ENCODE assay signal across 15 mouse cellular contexts in genomic region chr9:76565656-76566055, GRCm38 (mm10). TPM values are rescaled to one million over a fixed set of nuclear protein-coding genes. Genes with fewer than 3 reads are reported as not detected.
A peak's percentile ranks its signal among the peaks of the same experiment; 100 is the strongest.
DNase-seq lines count a peak whose midpoint lies in the region; ATAC-seq and TF ChIP-seq lines count a peak whose summit lies in the region.
"Had no signal": no experiment of that assay in that cellular context is flagged by ENCODE, and none has a peak within 500 bp of the region (broad histone marks: within the 10 kb centered on the region; RNA-seq: fewer than 3 reads in every experiment).

No protein-coding gene starts in this region.

- ATAC-seq in embryonic facial prominence, embryonic 13.5 days (ENCODE audit: insufficient number of reproducible peaks, insufficient read depth, low FRiP score, low TSS enrichment, low read depth) = no peak
- no peak; the same call in 1 of the 2 replicates for ATAC-seq in limb, embryonic 13.5 days (ENCODE audit: low FRiP score, low read depth)
- ATAC-seq in limb, embryonic 15.5 days (ENCODE audit: insufficient number of reproducible peaks, low FRiP score, low TSS enrichment, low read depth) = no peak
- ATAC-seq: forebrain, embryonic 15.5 days had no signal

- H3K4me2 ChIP-seq in embryonic facial prominence, embryonic 13.5 days = peak overlapping the region; percentile 97
- no peak overlapping the region; the same call in 1 of the 2 replicates for H3K4me2 ChIP-seq in limb, embryonic 13.5 days (replicated peaks)
- 0 out of 2 replicates have a peak overlapping the region, but pooled peaks have one; percentile 97 for H3K4me2 ChIP-seq in limb, embryonic 15.5 days

- DNase-seq in embryonic facial prominence, embryonic 10.5 days (ENCODE audit: low spot score) = no peak
- no peak for DNase-seq in limb, embryonic 10.5 days (ENCODE audit: low spot score)
- DNase-seq in cerebellum, adult 9-10 months = no peak
- no peak for DNase-seq in kidney, postnatal 25 days
- DNase-seq: cerebellum, adult 11-12 months; gastrocnemius, postnatal 25 days; heart, postnatal 14 days; midbrain, embryonic 14.5 days had no signal

- peak overlapping the region; percentile 61; the same call in 1 of the 2 replicates for H3K4me3 ChIP-seq in embryonic facial prominence, embryonic 13.5 days
- H3K4me3 ChIP-seq in embryonic facial prominence, embryonic 10.5 days = no peak overlapping the region
- 0 out of 2 replicates have a peak overlapping the region, but pooled peaks have one; percentile 61 for H3K4me3 ChIP-seq in limb, embryonic 13.5 days
- no peak overlapping the region for H3K4me3 ChIP-seq in limb, embryonic 10.5 days
- no peak overlapping the region for H3K4me3 ChIP-seq in ES-Bruce4 (ENCODE audit: low read depth, low read length)
- H3K4me3 ChIP-seq in limb, embryonic 15.5 days = peak overlapping the region; percentile 51
- H3K4me3 ChIP-seq: forebrain, embryonic 15.5 days had no signal

- TF ChIP-seq POLR2A in ES-Bruce4 (IDR thresholded peaks at IDR 0.05; ENCODE audit: insufficient read depth, low read length) = no peak

- H3K36me3 ChIP-seq in embryonic facial prominence, embryonic 13.5 days = no peaks in the 10 kb centered on the region
- H3K36me3 ChIP-seq in embryonic facial prominence, embryonic 10.5 days (replicated peaks) = no peaks in the 10 kb centered on the region
- no peaks in the 10 kb centered on the region for H3K36me3 ChIP-seq in limb, embryonic 13.5 days
- H3K36me3 ChIP-seq in limb, embryonic 10.5 days = no peaks in the 10 kb centered on the region
- no peaks in the 10 kb centered on the region for H3K36me3 ChIP-seq in ES-Bruce4 (ENCODE audit: control insufficient read depth, insufficient read depth, low read length, poor library complexity, severe bottlenecking)
- H3K36me3 ChIP-seq in limb, embryonic 15.5 days = no peaks in the 10 kb centered on the region
- H3K36me3 ChIP-seq: forebrain, embryonic 15.5 days; neural tube, embryonic 15.5 days had no signal

- H3K27me3 ChIP-seq in embryonic facial prominence, embryonic 13.5 days = peaks cover 18% of the 10 kb centered on the region
- H3K27me3 ChIP-seq in embryonic facial prominence, embryonic 10.5 days (replicated peaks; ENCODE audit: low read depth, poor library complexity, severe bottlenecking) = peaks cover 16% of the 10 kb centered on the region
- H3K27me3 ChIP-seq in limb, embryonic 13.5 days = peaks cover 26% of the 10 kb centered on the region
- peaks cover 28% of the 10 kb centered on the region for H3K27me3 ChIP-seq in limb, embryonic 10.5 days (ENCODE audit: low read depth, poor library complexity, severe bottlenecking)
- H3K27me3 ChIP-seq in ES-Bruce4 (ENCODE audit: control insufficient read depth, insufficient read depth, low read length, poor library complexity, severe bottlenecking) = peaks cover 2% of the 10 kb centered on the region
- peaks cover 21% of the 10 kb centered on the region; the same call in 1 of the 2 replicates for H3K27me3 ChIP-seq in limb, embryonic 15.5 days
- H3K27me3 ChIP-seq: forebrain, embryonic 15.5 days had no signal

- TF ChIP-seq CTCF in ES-Bruce4 (IDR thresholded peaks at IDR 0.05; ENCODE audit: low read depth, low read length) = no peak

- no peak overlapping the region for H3K27ac ChIP-seq in embryonic facial prominence, embryonic 13.5 days
- no peak overlapping the region for H3K27ac ChIP-seq in embryonic facial prominence, embryonic 10.5 days (replicated peaks)
- no peak overlapping the region for H3K27ac ChIP-seq in limb, embryonic 13.5 days
- no peak overlapping the region for H3K27ac ChIP-seq in limb, embryonic 10.5 days
- H3K27ac ChIP-seq in ES-Bruce4 (ENCODE audit: insufficient read depth, low read length) = no peak overlapping the region
- H3K27ac ChIP-seq in limb, embryonic 15.5 days = no peak overlapping the region
- H3K27ac ChIP-seq: forebrain, embryonic 15.5 days; neural tube, embryonic 15.5 days had no signal

- 0 out of 2 replicates have a peak, but pooled peaks have one; percentile 17 for TF ChIP-seq EP300 in ES-Bruce4 (IDR thresholded peaks at IDR 0.05; ENCODE audit: insufficient read depth, low read depth, low read length)

- 77% methylated on average over 2 of the region's 2 CpGs for WGBS in embryonic facial prominence, embryonic 13.5 days
- 81% methylated on average over 2 of the region's 2 CpGs for WGBS in embryonic facial prominence, embryonic 10.5 days
- 86% methylated on average over 2 of the region's 2 CpGs for WGBS in limb, embryonic 13.5 days
- 88% methylated on average over 2 of the region's 2 CpGs for WGBS in limb, embryonic 10.5 days
- WGBS in limb, embryonic 15.5 days = 74% methylated on average over 2 of the region's 2 CpGs

- no peaks in the 10 kb centered on the region for H3K9me3 ChIP-seq in embryonic facial prominence, embryonic 13.5 days
- no peaks in the 10 kb centered on the region for H3K9me3 ChIP-seq in embryonic facial prominence, embryonic 10.5 days
- H3K9me3 ChIP-seq in limb, embryonic 13.5 days = no peaks in the 10 kb centered on the region
- H3K9me3 ChIP-seq in limb, embryonic 10.5 days (replicated peaks) = no peaks in the 10 kb centered on the region
- H3K9me3 ChIP-seq in ES-Bruce4 (replicated peaks; ENCODE audit: control insufficient read depth, insufficient read depth, low read length, poor library complexity, severe bottlenecking) = no peaks in the 10 kb centered on the region
- H3K9me3 ChIP-seq in limb, embryonic 15.5 days = no peaks in the 10 kb centered on the region
- H3K9me3 ChIP-seq: forebrain, embryonic 15.5 days; neural tube, embryonic 15.5 days had no signal

- H3K9ac ChIP-seq in embryonic facial prominence, embryonic 13.5 days = no peak overlapping the region
- H3K9ac ChIP-seq in limb, embryonic 13.5 days = no peak overlapping the region
- no peak overlapping the region for H3K9ac ChIP-seq in ES-Bruce4 (ENCODE audit: low read depth, poor library complexity, severe bottlenecking)
- H3K9ac ChIP-seq in limb, embryonic 15.5 days = no peak overlapping the region
- H3K9ac ChIP-seq: forebrain, embryonic 15.5 days; neural tube, embryonic 15.5 days had no signal

- H3K4me1 ChIP-seq in embryonic facial prominence, embryonic 13.5 days = 0 out of 2 replicates have a peak, but pooled peaks cover 3% of the 10 kb centered on the region
- peaks cover 20% of the 10 kb centered on the region for H3K4me1 ChIP-seq in embryonic facial prominence, embryonic 10.5 days
- peaks cover 7% of the 10 kb centered on the region for H3K4me1 ChIP-seq in limb, embryonic 13.5 days
- peaks cover 15% of the 10 kb centered on the region for H3K4me1 ChIP-seq in limb, embryonic 10.5 days
- no peaks in the 10 kb centered on the region for H3K4me1 ChIP-seq in ES-Bruce4 (ENCODE audit: control insufficient read depth, insufficient read depth, low read length)
- peaks cover 9% of the 10 kb centered on the region; the same call in 1 of the 2 replicates for H3K4me1 ChIP-seq in limb, embryonic 15.5 days

RNA-seq across cellular contexts. Expression of gene Fam83b, which starts 1.3 kb away (rescaled TPM):
- polyA plus RNA-seq in embryonic facial prominence, embryonic 13.5 days (2015; fragmentation: Nextera tagmentation; extraction: Ambion mirVana) = 3.0 and 4.0 TPM in 2 replicates
- 1.2 TPM in 2 replicates for polyA plus RNA-seq in embryonic facial prominence, embryonic 10.5 days (2016; fragmentation: Nextera tagmentation; extraction: Ambion mirVana)
- polyA plus RNA-seq in limb, embryonic 13.5 days (2015; fragmentation: Nextera tagmentation; extraction: Ambion mirVana) = 1.9 and 2.2 TPM in 2 replicates
- polyA plus RNA-seq in limb, embryonic 10.5 days (2016; fragmentation: Nextera tagmentation; extraction: Ambion mirVana) = 0.87 and 1.1 TPM in 2 replicates
- polyA plus RNA-seq in ES-Bruce4 (2011; ENCODE audit: insufficient read depth, insufficient read length, low read depth, missing spikeins) = 3.7 and 4.1 TPM in 2 replicates
- polyA plus RNA-seq in limb, embryonic 15.5 days (2015; fragmentation: Nextera tagmentation; extraction: Ambion mirVana) = 7.8 and 9.2 TPM in 2 replicates
- polyA plus RNA-seq: forebrain, embryonic 15.5 days; liver, adult 2 months; midbrain, embryonic 14.5 days had no signal

Comparison
In these comparisons a context has a peak if more than half of its experiments do, and no peak if none do; other contexts are left out.
1. H3K4me3 ChIP-seq: peak in embryonic facial prominence, embryonic 13.5 days (single experiment), limb, embryonic 13.5 days (single experiment) and limb, embryonic 15.5 days (single experiment); none in embryonic facial prominence, embryonic 10.5 days (single experiment), limb, embryonic 10.5 days (single experiment) and ES-Bruce4 (single experiment).